Mouse (Mus musculus) embryonic fibroblast, embryonic 13.5 days (primary cell): ENCODE data around the gene Ssr1.

ENCODE experiments used
- CTCF ChIP-seq: IDR thresholded peaks from 2 replicates; pipeline ENCODE4 v1.5.1; 2011; ENCODE audit warnings: mild to moderate bottlenecking, control low read depth, low read length, moderate library complexity, borderline replicate concordance; ENCODE audit not compliant: insufficient read depth
- POLR2A ChIP-seq: IDR thresholded peaks from 2 replicates; pipeline ENCODE4 v1.6.1; 2011; ENCODE audit warnings: low read depth, mild to moderate bottlenecking, control low read depth, low read length, moderate library complexity

DNA sequence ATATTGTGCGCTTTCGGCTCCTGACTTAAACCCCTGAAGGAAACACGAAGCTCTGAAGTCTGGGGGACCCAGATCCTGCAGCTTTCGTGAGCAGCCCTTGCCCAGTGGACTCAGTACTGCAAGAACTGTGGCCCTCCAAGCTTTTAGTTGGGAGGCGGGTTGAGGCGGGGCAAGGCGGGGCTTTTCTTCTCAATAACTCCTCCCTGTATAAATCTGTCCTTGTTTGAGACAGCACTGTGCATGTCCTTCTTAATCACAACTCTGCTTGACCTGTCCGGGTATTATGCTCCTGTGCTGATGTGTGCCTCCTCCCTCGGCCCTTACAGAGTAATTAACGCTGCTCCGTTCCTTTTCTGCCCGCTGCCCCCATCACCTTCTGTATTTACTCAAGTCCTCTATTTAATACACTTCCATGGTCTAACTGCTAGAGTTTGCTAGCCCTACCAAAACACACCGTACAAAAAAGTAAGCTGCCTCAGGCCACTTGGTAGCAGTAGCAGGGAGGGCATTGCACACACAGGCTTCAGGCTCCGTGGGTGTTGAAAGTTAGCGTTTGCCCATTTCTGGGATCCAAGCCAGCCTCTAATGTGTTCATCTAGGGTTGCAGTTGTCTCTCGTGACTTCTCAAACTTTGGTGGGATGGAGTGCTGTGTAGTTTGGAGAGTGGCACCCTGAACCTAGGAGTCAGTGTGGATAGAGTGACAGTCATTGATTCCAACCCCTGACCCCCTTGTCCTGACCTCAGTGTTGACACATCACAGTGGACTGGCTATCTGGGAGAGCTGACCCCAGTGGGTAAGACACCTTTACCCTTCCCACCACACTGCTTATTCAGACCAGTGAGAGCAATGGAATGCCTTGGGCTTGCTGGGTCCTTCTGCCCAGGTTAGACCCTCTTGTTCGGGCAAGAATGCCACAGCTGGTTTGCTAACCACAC, 51.8 kb downstream of the Ssr1 start:
- TF ChIP-seq CTCF (no peak), POLR2A (no peak)
